Mouse (Mus musculus): ENCODE data around the gene Hoxa6. TPM values are rescaled to one million over a fixed set of nuclear protein-coding genes. Genes with fewer than 3 reads are reported as not detected.

The Hoxa6 gene
- total RNA-seq, 2 experiments from 2014 or later: not detected

DNA sequence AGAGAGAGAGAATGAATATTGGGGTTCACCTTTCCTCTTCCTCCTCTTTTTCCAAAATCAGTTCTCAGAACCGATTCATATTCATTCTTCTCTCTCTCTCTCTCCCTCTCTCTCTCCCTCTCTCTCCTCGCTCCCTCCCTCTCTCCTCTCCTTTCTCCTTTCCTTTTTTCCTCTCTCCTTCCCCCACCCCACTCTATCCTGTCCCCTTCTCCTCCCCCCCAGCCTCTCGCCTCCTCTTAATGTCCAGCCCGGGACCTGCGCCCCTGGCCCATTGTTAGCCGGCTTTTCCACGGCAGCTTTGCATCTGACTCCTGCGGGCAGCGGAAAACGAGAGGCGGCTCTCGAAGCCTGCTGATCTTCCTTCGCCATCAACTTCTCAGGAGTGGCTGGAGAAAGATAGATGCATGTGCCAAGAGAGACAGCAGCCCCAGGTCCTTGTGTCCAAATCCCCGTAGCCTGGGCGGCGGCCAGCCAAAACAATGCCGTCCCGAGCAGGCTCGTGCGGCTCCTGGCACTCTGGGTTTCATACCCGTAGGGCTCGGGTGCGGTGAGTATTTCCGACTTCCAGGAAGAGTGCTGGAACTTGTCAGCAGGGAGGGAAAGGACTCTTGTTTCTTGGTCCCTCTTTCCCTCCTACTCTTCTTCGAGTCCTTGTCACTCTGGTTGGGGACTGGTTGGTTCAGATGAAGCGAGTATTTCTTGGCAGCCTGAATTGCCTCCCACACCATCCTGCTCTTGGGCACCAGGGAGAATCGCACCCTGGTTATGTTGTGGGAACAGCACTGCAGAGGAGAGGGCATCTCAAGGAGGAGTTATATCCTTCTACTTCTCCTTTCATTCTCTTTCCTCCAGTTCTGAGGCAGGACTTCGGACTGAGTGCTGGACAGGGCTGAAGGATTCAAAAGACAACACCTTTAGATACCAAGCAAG lies 42.8 kb downstream of the Hoxa6 start:
- no peak for DNase-seq (ENCODE audit: low spot score in 2 of 2)

DNA sequence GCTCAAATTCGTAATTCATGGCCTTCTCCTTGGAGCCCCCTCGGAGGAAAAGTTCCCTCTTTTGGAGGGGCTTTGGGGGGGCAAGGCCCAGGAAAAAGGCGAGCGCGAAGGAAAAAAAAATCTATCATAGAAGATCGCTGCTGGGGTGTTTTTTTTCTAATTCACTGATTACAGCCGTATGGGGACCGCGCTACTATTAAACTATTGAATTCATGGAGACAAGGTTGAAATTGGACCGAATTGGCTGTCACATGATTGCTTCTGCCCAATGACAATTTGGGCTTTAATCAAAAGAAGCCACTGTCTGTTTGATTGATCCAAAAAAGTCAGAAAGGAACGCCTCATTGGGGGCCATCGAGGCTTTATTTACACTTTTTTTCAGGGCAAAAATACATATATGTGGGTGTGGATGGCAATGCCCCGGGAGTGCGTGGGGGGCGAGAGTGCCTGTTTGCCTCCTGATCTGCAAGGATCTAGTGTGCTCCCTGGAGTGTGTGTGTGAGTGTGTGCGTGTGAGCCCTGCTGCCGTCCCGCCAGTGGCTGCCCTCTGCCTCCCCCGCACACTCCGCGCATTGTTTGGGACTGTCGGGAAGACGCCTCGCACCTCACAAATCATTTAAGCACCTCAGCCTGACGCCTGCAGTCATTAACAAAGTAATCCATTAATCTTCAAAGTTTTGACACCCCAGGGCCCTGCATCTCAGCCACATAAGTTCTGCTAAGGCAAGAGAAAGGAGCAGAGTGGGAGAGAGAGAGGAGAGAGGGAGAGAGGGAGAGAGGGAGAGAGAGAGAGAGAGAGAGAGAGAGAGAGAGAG lies 43.7 kb downstream of the Hoxa6 start, which contains the start of gene Hoxa2:
Gene Hoxa2, minus strand, starts transcription at position 206 of the 815 bp plus-strand sequence.
- DNase-seq (ENCODE audit: low spot score in 2 of 2): no peak

DNA sequence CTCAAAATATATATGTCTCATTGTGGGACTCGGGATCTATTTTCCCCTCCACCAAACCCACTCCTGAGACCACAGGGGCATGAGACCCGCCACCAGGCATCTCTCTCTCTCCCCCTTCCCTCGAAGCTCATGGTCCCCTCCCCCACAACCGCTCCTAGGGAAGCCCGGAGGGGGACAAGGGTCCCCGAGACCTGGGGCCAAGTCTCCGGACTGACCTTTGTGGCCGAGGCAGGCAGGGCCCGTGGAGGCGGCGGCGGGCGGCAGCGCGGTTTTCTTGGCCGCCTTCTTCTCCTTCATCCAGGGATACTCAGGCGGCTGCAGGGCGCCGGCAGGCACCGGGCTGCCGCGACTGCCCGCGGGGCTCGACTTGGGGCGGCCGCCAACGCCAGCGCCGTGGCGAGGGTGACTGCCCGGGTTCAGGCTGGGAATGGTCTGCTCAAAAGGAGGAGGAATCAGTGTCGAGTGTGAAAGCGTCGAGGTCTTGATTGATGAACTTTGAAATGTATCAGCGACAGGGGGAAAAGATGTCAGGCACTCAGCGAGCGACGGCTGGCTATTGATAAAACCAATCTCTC lies 44.4 kb downstream of the Hoxa6 start:
- DNase-seq (ENCODE audit: low spot score in 2 of 2): no peak

DNA sequence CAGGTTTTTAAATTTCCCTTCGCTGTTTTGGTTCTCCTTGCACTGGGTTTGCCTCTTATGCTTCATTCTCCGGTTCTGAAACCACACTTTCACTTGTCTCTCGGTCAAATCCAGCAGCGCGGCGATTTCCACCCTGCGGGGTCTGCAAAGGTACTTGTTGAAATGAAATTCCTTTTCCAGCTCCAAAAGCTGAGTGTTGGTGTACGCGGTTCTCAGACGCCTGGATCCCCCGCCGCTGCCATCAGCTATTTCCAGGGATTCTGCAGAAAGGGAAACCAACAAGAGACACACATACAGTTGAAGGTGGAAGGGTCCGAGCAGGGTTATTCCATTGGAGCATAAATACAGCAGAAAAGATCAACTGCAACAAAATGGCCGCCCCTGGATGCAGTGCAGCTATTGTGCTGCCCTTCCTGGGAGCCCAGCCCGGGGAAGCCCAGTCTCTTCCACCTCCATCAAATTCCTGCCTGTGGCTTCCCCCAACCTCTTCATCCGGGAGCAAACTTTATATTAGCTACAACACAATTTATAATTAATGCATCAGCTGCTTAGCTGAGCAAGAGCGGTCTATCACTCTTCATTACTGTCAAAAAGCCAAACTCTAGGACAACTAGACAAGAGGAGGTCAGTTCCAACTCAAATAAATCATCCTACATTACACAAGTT lies 45.0 kb downstream of the Hoxa6 start:
- no peak for DNase-seq (ENCODE audit: low spot score in 2 of 2)

DNA sequence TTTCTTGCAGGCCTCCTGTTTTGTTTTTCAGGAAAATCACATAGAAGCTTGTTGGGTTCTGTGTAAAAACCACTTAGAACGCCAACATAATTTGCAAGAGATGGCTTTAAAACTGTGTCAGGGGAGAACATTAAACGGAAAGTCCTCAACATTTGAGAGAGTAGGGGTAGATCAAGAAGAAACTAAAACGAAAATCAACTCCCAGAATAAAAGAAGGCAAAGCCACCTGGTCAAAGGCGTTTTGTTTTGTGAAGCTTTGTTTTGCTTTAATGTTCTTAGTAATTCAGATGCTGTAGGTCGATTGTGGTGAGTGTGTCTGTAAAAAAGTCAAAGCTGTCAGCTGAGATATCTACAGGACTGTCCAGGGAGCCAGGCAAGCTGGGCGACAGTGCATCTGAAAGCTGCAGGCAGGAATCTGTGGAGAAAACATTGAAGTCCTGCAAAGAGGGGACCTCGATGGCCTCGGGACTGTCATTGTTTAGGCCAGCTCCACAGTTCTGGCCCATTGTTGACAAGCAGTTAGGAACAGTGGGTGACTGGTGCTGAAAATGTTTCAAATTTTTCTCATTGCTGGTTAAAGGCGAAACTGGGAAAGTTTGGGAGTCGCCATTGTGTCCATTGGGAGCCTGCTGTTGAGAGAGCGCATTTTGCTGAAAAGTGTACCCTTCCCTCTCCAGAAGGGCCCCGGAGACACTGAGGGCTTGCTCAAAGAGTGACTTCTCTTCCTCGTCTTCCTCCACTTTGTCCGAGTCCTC lies 45.7 kb downstream of the Hoxa6 start:
- no peak for DNase-seq (ENCODE audit: low spot score in 2 of 2)

DNA sequence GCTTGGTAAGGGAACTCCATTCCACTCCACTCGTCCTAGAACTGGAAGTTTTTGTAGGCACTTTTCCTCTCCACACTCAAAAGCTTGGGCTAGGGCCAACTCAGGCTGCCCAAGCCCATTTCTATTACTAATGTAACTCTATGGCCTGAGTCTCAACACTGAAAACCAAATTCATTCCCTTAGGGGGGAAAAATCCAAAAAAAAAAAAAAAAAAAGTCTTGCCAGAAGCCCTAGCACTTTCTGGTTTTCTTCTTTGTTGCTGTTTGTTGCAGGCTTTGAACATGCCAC lies 46.5 kb downstream of the Hoxa6 start:
- DNase-seq (ENCODE audit: low spot score in 2 of 2): no peak

DNA sequence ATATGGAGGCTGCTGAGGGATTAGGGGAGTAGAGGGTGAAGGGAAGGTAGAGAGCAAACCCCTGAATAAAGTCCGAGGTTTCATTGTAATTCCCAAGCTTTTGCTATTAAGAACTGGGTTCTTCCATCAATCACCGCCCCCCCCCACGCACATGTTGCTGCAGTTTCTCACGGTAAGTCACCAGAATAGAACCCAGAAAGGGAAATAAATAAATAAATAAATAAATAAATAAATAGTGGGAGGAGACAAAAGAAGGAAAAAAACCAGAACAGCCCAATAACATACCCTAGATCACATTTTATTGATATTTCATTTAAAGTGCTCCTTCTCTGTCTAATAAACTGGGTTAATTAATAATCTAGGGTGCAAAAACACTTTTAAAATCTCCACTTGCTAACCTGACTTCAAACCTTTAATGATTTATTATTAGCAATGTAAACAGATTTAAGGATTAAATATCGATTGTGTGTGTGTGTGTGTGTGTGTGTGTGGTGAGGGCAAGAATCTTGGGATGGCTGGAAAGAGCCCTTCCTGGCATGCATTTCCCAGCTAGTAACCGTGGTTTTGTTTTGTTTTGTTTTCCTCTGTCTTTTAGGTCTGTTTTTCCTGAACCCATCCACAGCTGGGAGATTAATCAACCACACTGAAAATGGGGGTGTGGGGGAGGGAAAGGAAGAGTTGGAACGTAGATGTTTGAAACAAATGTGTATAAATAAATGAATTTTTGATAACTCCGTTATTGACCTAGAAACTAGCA lies 47.0 kb downstream of the Hoxa6 start:
- DNase-seq (ENCODE audit: low spot score in 2 of 2): no peak

DNA sequence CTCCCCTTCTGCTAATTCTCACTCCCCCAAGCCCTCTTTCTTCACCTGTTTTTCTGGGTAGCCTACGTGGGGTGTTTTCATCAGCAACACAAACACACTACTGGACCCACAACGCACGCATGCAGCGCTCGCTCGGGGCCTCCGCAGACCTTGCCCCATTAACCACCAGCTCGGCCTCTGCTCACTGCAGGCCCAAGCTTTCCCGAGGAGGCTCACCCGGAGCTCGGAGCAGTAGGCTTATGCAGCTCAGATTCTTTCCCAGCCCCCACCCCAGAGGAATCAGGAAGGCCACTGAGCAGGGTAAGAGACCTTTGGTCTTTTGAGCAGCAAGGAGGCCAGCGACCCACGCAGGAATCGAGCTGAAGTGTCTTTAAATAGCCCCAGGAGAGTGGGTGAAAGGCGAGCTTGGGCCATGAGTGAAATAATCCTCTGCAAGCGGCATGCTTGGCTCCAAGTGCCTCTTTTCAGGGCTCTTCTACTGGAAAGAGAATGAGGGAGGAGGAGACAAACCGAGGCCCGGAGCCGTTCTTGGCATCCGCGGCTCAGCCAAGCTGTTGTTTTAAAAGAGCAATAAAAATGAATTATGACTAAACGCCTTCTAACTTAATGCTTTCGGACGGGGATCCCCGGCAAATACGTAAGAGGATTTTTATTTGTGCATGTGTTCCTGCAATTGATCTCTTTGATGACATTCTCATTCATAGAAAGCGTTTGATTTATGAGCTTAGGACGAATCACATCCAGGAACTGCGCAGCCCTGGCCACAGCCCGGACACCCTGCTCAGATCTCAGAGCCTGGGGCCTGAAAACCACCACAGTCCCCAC lies 47.8 kb downstream of the Hoxa6 start:
- no peak for DNase-seq (ENCODE audit: low spot score in 2 of 2)

DNA sequence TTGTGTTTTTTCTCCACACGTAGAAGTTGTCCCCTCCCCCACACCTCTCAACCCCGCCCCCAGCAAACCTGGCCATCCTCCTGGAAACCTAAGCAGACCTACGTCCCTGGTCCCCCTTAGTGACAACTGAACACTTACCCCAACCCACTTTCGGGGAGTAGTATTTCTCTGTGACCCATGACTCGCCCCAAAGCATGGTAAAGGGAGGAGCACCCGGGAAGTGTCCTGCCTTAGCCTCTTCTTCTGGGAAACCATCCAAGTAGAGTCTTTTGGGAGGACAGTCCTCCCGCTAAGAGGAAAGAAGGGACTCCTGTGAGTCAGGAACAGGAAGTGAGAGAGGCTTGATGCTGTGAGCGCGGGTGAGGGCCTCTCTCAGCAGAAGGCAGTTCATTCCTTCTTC lies 48.5 kb downstream of the Hoxa6 start:
- DNase-seq (ENCODE audit: low spot score in 2 of 2): no peak

DNA sequence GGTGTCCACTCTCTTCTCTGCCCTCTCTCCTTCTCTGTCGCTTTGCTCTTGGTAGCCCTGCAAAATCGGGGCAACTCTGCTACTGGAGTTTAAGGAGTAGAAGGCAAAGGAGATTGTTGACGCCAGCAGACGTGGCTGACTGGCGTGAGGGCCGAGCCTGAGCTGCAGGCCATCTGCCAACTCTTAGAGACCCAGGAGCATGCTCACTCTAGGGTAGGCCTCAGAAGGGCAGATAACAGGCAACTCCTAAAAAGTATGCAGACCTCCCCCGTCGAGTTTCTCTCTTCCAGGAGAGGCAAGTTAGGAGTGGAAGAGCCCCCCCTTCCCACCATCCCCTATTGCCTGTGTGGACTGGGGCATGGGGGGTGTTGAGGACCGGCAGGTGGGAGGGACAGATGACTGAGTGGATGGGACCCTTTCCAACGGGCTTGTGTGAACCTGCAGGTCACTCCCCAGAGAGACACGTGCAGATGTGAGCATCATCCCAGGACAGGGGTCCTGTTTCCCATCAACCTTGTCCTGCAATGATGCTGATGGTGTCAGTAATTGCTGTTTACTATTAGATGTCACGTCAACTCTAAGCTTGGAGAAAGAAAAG lies 49.3 kb downstream of the Hoxa6 start:
- no peak for DNase-seq (ENCODE audit: low spot score in 2 of 2)

DNA sequence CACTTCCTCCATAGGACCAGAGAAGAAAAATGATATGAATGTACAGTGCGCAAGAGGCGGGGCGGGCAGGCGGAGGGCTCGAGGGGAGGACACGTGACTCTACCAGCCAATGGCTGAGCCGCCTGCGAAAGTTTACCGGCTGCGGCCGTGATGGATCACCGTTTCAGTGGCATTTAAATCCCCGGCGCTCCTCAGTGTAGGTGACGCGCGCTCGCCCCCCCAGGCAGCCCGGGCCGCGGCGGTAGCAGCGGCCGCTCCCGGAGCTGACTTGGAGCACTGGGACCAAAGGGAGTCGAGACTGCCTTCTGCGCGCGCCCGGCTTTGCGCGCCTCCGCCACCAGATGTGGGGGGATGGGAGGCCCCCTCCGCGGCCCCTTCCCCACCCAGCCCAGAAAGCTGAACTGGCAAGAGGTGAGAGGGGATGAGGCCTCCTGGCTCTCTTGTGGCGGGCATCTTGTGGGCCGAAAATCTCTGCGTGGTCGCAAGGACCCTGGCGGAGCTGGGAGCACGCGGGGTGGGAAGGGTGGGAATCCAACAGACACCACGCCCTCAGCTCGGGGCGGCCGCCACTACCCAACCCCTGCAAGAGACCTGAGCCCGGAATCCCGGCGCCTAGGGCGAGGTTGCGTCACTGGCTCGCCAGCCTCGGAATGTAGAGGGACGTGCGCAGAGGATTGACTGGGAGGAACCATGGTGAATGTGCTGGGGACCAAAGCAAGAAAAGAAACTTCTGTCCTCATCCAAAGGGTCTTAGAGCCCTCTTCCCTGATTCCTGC lies 50.1 kb downstream of the Hoxa6 start, which contains the start of gene Hoxa1:
Gene Hoxa1, minus strand, starts transcription at position 42 of the 776 bp plus-strand sequence.
- DNase-seq (ENCODE audit: low spot score in 2 of 2): no peak

DNA sequence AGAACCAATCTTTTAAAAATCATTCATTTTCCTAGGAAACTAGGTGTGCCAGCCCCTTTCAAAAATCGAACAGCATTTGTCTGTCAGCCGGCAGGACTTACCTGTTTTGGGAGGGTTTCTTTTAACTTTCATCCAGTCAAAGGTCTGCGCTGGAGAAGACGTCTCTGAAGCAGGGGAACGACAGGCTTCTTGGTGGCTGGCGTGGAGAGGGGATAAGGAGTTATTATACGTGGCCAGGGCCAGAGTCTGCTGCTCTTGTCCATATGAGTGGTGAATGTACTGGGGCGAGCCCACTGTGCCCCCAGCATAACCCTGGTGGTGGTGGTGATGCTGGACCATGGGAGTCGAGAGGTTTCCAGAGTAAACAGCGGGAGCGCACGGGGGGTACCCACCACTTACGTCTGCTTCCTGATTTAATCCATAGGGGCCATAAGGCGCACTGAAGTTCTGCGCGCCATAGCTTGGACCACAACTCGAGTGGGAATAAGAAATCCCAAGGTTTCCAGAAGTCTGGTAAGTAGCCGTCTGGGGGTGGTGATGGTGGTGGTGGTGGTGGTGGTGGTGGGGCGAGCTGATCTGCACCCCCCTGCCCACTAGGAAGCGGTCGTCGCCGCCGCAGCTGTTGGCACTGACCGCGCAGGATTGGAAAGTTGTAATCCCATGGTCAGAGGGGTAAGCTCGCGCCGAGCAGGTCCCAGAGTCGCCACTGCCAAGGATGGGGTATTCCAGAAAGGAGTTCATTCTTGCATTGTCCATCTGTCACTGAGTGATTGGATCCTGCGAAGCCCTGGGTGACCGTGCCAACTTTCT lies 50.9 kb downstream of the Hoxa6 start:
- DNase-seq (ENCODE audit: low spot score in 2 of 2): no peak

DNA sequence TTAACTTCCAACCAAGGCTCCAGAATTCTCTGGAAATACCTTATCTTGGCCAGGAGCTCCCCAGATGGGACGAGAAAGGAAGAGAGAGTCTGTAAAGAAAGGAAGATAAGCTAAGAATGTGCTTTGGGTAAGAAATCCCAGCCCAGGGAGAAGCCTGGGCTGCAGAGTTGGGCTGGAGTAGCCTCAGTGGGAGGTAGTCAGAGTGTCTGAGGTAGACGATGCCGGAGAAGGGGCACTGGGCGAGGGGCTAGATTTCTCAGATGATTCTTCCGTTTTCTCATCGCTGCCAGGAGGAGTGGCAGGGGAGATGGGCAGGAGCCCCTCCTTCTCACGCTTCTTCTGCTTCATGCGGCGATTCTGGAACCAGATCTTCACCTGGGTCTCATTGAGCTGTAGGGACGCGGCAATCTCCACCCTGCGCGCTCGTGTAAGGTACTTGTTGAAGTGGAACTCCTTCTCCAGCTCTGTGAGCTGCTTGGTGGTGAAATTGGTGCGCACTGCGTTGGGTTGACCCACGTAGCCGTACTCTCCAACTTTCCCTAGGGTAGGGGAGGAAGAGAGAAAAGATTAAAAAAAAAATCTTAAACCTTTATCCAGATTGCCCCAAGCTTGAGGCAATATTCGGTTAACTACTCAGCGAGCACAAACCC lies 51.8 kb downstream of the Hoxa6 start:
- DNase-seq (ENCODE audit: low spot score in 2 of 2): no peak

All from layer of hippocampus, postnatal 10 days (tissue).